Mouse (Mus musculus): ENCODE data around the gene Smurf2.
A peak's percentile ranks its signal among the peaks of the same experiment; 100 is the strongest.
"Not testable (repeated sequence)": the region's sequence is repeated elsewhere in the genome, so short reads cannot be mapped to it uniquely, and the experiment has no call there.

Smurf2 gene

GRCm38 (mm10) chr11:106812410-106813136 is 107.9 kb downstream of the Smurf2 start:
- DNase-seq (ENCODE audit: low spot score): no peak

DNA sequence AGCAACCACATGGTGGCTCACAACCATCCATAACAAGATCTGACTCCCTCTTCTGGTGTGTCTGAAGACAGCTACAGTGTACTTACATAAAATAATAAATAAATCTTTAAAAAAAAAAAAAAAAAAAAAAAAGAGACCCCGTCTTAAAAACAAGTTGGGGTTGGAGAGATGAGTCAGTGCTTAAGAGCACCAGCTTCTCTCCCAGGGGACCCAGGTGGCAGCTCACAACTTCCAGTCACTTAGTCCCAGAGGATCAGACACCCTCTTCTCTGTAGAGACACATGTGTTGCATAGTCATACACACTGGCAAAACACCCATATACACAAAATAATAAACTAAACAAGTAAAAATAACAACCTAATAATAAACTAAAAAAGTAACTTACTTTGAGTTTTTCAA is 113.1 kb downstream of the Smurf2 start:
- DNase-seq (ENCODE audit: low spot score): not testable (repeated sequence)

DNA sequence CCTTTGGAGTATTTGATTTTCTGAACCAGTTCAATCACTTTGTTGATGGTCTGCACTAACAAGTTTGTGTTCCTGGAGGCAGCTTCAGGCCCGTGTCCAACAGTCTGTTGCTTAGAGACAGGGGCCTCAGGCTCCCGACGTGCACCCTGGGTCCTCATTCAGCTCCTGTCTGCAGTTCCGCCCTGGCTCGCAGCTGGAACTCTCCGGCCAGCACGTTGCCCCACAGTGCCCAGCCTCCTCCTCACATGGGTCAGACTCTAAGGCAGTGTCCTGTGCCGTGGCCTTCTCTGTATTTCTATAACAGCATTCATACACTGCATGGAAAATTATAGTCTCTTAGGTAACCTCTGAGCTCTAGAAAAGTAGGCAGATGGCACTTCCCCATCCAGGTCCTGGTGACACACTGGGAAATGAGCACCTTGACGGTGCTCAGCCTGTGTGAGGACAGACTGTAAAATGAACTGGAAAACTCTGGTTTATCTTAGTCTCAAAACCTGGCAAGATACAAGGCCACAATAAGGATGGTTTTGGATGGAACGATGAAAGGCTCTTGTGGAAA is 118.4 kb downstream of the Smurf2 start:
- no peak for DNase-seq (ENCODE audit: low spot score)

DNA sequence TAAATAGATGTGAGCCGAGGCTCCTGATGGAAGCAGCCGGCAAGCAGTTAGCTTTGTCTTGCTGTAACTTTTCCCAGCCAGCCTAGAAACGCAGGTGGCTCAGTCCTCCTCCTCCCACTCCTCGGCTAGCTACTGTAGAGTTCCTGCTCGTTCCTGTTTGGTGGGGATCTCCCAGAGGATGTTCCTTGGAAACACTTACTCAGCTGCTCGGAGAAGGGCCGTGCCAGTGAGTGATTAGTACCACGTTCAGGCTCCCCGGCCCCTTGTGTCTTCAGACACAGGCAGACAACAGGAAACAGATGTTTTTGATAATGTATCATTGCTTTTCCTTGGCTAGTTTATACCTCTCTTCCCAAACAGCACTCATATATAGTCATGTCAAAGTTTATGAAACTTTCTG is 124.8 kb downstream of the Smurf2 start:
- no peak for DNase-seq (ENCODE audit: low spot score)

GRCm38 (mm10) chr11:106793846-106794245 is 126.7 kb downstream of the Smurf2 start:
- DNase-seq (ENCODE audit: low spot score): no peak

GRCm38 (mm10) chr11:106789649-106790048 is 130.9 kb downstream of the Smurf2 start:
- peak; percentile 69 for DNase-seq (ENCODE audit: low spot score)

DNA sequence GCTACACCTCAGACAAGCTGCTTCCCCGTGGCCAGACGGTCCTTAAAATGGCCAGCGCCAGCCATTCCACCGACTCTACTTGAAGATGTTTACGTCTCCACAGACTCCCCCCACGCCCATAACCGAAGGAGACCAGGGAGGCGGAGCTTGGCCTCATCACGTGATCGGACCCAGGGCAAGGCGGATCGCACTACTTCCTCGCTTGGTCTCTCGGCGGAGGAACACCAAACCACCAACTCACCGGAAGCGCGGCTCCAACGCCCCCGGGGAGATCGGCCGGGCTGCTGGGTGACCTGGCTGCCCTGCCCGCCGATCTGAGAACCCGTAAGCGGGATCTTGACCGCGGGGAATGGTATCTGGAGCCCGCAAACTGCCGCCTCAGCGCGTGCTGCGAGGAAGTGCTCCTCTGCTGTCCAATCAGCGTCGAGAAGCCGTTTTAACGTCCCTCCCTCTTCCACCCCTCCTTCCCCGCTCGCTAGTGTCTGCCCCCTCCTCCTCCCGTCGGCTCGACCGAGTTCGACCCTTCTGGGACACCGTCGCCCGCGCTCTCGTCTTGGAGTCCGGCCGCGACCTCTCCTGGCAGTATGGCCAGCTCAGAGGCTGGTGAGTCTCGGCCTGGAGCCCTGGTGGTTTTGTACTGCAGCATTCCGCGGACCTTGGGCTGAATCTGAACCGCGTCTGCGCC is 131.6 kb downstream of the Smurf2 start, which contains the start of the genes Ddx5 and Cep95:
Gene Ddx5 (minus strand): TSS at position 411 of the 685 bp plus-strand sequence.
Gene Cep95 (plus strand): TSS at position 478 of the 685 bp plus-strand sequence.
- peak; percentile 97 for DNase-seq (ENCODE audit: low spot score)

DNA sequence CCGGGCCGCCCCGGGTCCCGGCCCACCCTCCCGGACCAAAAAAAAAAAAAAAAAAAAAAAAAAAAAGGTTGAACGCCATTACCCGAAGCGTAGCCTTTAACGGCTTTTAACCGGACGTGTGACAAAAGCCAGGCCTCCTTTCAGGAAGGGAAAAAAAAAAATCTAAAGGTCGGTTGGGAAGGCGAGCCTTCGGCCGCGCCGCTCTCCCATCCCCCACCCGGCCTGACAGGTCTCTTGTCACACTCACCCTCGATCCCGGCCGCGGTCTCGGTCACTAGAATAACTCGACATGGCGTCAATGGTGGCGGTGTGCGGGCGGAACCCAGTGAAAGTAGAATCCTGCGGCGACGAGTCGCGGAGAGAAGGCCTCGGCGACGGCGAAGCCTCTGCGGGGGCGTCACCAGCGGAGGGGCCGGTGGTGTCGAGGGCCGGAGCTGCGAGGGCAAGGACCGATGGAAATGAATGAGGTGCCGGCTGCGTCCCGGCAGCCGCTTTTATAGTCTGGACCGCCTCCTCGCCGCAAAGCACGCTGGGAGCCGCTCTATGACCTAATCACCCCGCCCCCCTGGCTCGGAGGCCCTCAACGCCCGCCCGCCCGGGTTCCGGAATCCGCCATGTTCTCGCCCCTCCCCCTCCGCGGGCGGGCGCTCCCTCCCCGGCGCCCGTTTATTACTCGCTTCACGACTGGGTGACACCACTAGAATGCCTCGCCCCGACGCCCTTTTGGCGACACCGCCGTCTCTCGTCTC is 132.3 kb downstream of the Smurf2 start:
- peak; percentile 97 for DNase-seq (ENCODE audit: low spot score)

- peak; percentile 87 for DNase-seq (ENCODE audit: low spot score)
Observed at GRCm38 (mm10) chr11:106787131-106788025, 133.1 kb downstream of the Smurf2 start.

DNA sequence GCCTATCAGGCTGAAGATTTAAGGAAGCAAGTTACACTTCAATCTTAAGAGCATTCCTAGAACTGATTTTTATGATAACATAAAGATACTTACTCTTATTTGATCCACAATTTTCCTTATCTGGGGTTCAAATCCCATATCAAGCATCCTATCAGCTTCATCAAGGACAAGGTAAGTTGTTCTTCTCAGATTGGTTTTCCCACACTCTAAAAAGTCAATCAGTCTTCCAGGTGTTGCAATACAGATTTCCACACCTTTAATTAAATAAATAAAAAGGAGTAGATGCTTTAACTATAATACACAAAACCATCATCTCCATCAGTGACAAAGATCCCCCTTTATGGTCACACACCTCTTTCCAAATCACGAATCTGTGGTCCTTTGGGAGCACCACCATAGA is 135.5 kb downstream of the Smurf2 start:
- DNase-seq (ENCODE audit: low spot score): peak; percentile 18

GRCm38 (mm10) chr11:106784476-106784875 is 136.0 kb downstream of the Smurf2 start:
- DNase-seq (ENCODE audit: low spot score): peak; percentile 19

GRCm38 (mm10) chr11:106782841-106783764 is 137.4 kb downstream of the Smurf2 start:
- DNase-seq (ENCODE audit: low spot score): peak; percentile 49

GRCm38 (mm10) chr11:106782271-106782670 is 138.2 kb downstream of the Smurf2 start:
- DNase-seq (ENCODE audit: low spot score): peak; percentile 21

GRCm38 (mm10) chr11:106780590-106781220 is 139.8 kb downstream of the Smurf2 start:
- DNase-seq (ENCODE audit: low spot score): peak; percentile 30

- no peak for DNase-seq (ENCODE audit: low spot score)
Observed at GRCm38 (mm10) chr11:106780089-106780425, 140.5 kb downstream of the Smurf2 start.

- peak; percentile 92 for DNase-seq (ENCODE audit: low spot score)
Observed at GRCm38 (mm10) chr11:106779388-106780088, 141.0 kb downstream of the Smurf2 start, which contains the start of gene Polg2. TSS of gene Polg2 (minus strand) at chr11:106779537.

GRCm38 (mm10) chr11:106778589-106779387 is 141.7 kb downstream of the Smurf2 start:
- DNase-seq (ENCODE audit: low spot score): no peak

DNA sequence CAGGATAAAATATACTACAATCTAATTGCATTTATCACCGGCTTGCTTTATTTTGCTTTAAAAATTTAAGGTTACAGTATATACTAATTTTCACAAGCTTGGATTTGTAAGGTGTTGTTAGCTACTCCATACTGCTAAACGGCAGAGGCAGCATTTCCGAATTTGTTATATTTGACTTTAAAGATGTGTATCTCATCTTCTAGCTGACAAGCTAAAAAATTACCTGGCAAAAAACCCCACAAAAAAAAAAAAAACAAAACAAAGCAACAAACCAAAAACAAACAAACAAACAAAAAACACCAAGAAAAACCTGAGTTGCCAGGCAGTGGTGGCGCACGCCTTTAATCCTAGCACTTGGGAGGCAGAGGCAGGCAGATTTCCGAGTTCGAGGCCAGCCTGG is 142.4 kb downstream of the Smurf2 start:
- DNase-seq (ENCODE audit: low spot score): no peak
